Mouse (Mus musculus) left cerebral cortex, postnatal 36 days (tissue): ENCODE data around the gene Il18bp. TPM values are rescaled to one million over a fixed set of nuclear protein-coding genes. Genes with fewer than 3 reads are reported as not detected.

Experiments
- total RNA-seq, 2 experiments: library from RNA; stranded (reverse); gene quantifications; 2 replicates each; pipeline ENCODE4 v1.2.3; 2021

Gene Il18bp
- total RNA-seq, 2 experiments from 2014 or later: 3.7 to 10.6 TPM

Other genes starting within 250 kb of the Il18bp start
- not detected for gene Phox2a, start 200.4 kb downstream of the Il18bp start, total RNA-seq
- 10 to 100 TPM; 33.2 to 37.5 TPM for gene Inppl1, start 180.5 kb downstream of the Il18bp start, total RNA-seq
- under 1 TPM in 1 of 2 experiments, not detected in 1; 0.39 TPM for gene Folr2, start 161.5 kb downstream of the Il18bp start, total RNA-seq
- gene Anapc15, start 155.0 kb downstream of the Il18bp start, total RNA-seq: 10 to 100 TPM; 31.0 to 31.7 TPM
- gene Folr1, start 147.9 kb downstream of the Il18bp start, total RNA-seq: 1 to 10 TPM; 1.0 to 1.2 TPM
- 100 to 1,000 TPM in 1 of 2 experiments, 10 to 100 TPM in 1; 98.0 to 105 TPM for gene Lamtor1, start 112.8 kb downstream of the Il18bp start, total RNA-seq
- gene Tomt, start 112.3 kb downstream of the Il18bp start, total RNA-seq: under 1 TPM in 1 of 2 experiments, not detected in 1; 0.18 TPM
- gene Lrrc51, start 84.8 kb downstream of the Il18bp start, total RNA-seq: 1 to 10 TPM; 5.2 to 5.3 TPM
- 100 to 1,000 TPM in 1 of 2 experiments, 10 to 100 TPM in 1; 79.2 to 102 TPM for gene Numa1, start 84.6 kb downstream of the Il18bp start, total RNA-seq
- gene Rnf121, start 46.8 kb upstream of the Il18bp start, total RNA-seq: 10 to 100 TPM; 40.2 to 48.5 TPM
- 10 to 100 TPM; 19.9 to 32.1 TPM for gene Xndc1, start 46.8 kb upstream of the Il18bp start, total RNA-seq
- 1 to 10 TPM; 1.2 TPM for gene Xntrpc, start 47.0 kb upstream of the Il18bp start, total RNA-seq
- gene Trpc2, start 64.4 kb upstream of the Il18bp start, total RNA-seq: 1 to 10 TPM in 1 of 2 experiments, under 1 TPM in 1; 0.27 to 2.3 TPM
- gene Art1, start 83.1 kb upstream of the Il18bp start, total RNA-seq: not detected
- gene Art5, start 90.8 kb upstream of the Il18bp start, total RNA-seq: not detected
- under 1 TPM; 0.45 to 0.52 TPM for gene Chrna10, start 98.1 kb upstream of the Il18bp start, total RNA-seq
- 10 to 100 TPM; 34.0 to 44.5 TPM for gene Nup98, start 191.5 kb upstream of the Il18bp start, total RNA-seq
- gene Pgap2, start 191.5 kb upstream of the Il18bp start, total RNA-seq: 10 to 100 TPM; 22.1 to 23.1 TPM
- gene Rhog, start 237.4 kb upstream of the Il18bp start, total RNA-seq: 10 to 100 TPM; 25.5 to 31.0 TPM
- gene Stim1, start 249.1 kb upstream of the Il18bp start, total RNA-seq: 10 to 100 TPM; 88.5 to 92.8 TPM